Mouse (Mus musculus): ENCODE results near the gene Cfap74. TPM values are rescaled to one million over a fixed set of nuclear protein-coding genes. Genes with fewer than 3 reads are reported as not detected.

Gene Cfap74
- total and polyA plus RNA-seq, 3 experiments = 0.39 to 1.0 TPM; not detected in 1

DNA sequence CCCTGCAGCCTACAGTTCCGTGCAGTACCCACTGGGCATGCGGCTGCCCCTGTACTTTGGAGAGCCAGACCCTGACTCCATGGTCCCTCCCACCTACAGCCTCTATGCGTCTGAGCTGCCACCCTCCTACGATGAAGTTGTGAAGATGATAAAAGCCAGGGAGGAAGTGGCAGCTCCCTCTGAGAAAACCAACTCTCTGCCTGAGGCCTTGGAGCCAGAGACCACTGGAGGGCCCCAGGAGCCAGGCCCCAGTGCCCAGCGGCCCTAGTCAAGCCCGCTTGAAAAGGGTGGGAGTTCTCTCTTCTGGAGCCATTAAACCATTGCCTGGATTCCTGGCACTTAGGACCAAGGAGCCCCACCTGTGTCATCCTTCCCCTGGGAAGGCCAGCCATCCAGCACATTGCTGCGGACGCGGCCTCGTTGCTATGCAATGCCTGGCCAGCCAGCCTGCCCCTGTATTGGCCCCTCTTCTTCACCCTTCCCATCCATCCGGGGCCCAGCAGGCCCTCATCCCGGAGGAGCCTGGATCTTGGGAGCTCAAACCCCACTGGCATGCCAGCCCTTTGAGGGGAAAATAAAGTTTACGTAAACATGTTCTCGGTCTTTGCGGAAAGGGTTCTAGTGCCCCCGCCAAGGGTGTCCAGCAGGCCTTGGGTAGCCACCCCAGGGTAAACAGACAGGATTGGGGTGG lies 61.4 kb downstream of the Cfap74 start:
- no peaks in the 10 kb centered on the region for H3K9me3 ChIP-seq (replicated peaks; ENCODE audit: insufficient read depth, low read length)
- no peak overlapping the region for H3K4me3 ChIP-seq (ENCODE audit: control insufficient read depth in 1 of 2, insufficient read depth in 1 of 2, low read depth in 2 of 2, low read length in 2 of 2)
- TF ChIP-seq CHD2 (IDR thresholded peaks at IDR 0.05; ENCODE audit: low read length) (no peak), POLR2AphosphoS5 (IDR thresholded peaks at IDR 0.05; ENCODE audit: borderline replicate concordance, low read depth, low read length) (no peak), SIN3A (IDR thresholded peaks at IDR 0.05; ENCODE audit: low read length) (no peak), MYC (IDR thresholded peaks at IDR 0.05; ENCODE audit: low read depth, low read length) (no peak), GATA1 (IDR thresholded peaks at IDR 0.05; ENCODE audit: low read depth, low read length) (no peak)
- no peak for DNase-seq (ENCODE audit: low read depth, low spot score)
- no peak overlapping the region for H3K9ac ChIP-seq (ENCODE audit: control insufficient read depth, low read depth, low read length, poor library complexity, severe bottlenecking)
- H3K36me3 ChIP-seq (ENCODE audit: control insufficient read depth in 1 of 2, insufficient read depth in 2 of 2, low read length in 2 of 2) = no peaks in the 10 kb centered on the region
- H3K4me1 ChIP-seq (ENCODE audit: control insufficient read depth in 1 of 2, insufficient read depth in 2 of 2, low read length in 2 of 2) = 0 out of 4 replicates have a peak, but pooled peaks cover 0 to 3% of the 10 kb centered on the region in 2 experiments
- H3K27ac ChIP-seq (ENCODE audit: control insufficient read depth, low read depth, low read length) = no peak overlapping the region
- H3K27me3 ChIP-seq (ENCODE audit: control insufficient read depth in 1 of 2, insufficient read depth in 2 of 2, low read length in 2 of 2) = peaks cover 0 to 1% of the 10 kb centered on the region in 2 experiments; a peak in 3 of 4 replicates
- no peaks in the 10 kb centered on the region for H3K79me2 ChIP-seq (ENCODE audit: control insufficient read depth, insufficient read depth, low read length, poor library complexity)

DNA sequence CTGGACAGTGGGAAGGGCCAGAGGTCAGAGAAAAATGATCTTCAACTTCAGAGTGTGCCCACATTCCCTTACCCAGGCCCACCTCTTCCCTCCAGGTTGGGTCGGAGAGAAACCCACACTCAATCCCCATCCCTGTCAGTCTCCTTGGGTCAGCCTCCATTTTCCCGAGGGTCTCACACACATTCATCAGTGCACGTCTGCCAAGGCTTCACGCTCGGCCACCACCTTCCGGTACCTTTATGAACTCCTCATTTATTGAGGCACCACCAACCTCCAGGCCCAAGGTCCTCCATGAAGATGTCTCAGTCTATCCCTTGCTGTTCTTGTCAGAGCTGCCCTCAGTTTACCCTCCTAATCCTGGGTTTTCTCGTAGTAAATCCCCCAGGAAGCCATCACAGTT lies 62.0 kb downstream of the Cfap74 start:
- H3K79me2 ChIP-seq (ENCODE audit: control insufficient read depth, insufficient read depth, low read length, poor library complexity) = no peaks in the 10 kb centered on the region
- H3K27ac ChIP-seq (ENCODE audit: control insufficient read depth, low read depth, low read length) = no peak overlapping the region
- H3K36me3 ChIP-seq (ENCODE audit: control insufficient read depth in 1 of 2, insufficient read depth in 2 of 2, low read length in 2 of 2) = no peaks in the 10 kb centered on the region
- no peaks in the 10 kb centered on the region for H3K9me3 ChIP-seq (replicated peaks; ENCODE audit: insufficient read depth, low read length)
- no peak for DNase-seq (ENCODE audit: low read depth, low spot score)
- H3K4me1 ChIP-seq (ENCODE audit: control insufficient read depth in 1 of 2, insufficient read depth in 2 of 2, low read length in 2 of 2) = 0 out of 4 replicates have a peak, but pooled peaks cover 0 to 3% of the 10 kb centered on the region in 2 experiments
- TF ChIP-seq ZMIZ1 (IDR thresholded peaks at IDR 0.05; ENCODE audit: low read depth, low read length) = no peak
- TF ChIP-seq KAT2A (conservative IDR thresholded peaks at IDR 0.05; ENCODE audit: low read depth, low read length) = no peak
- no peak for TF ChIP-seq BHLHE40 (IDR thresholded peaks at IDR 0.05; ENCODE audit: borderline replicate concordance, low read depth, low read length)
- no peak for TF ChIP-seq CHD2 (IDR thresholded peaks at IDR 0.05; ENCODE audit: low read length)
- no peak for TF ChIP-seq MXI1 (IDR thresholded peaks at IDR 0.05; ENCODE audit: low read depth, low read length)
- no peak for TF ChIP-seq MEF2A (IDR thresholded peaks at IDR 0.05; ENCODE audit: extremely low read depth, insufficient replicate concordance, low read depth, low read length, poor library complexity, severe bottlenecking)
- no peak overlapping the region for H3K9ac ChIP-seq (ENCODE audit: control insufficient read depth, low read depth, low read length, poor library complexity, severe bottlenecking)
- peaks cover 0 to 1% of the 10 kb centered on the region in 2 experiments; a peak in 3 of 4 replicates for H3K27me3 ChIP-seq (ENCODE audit: control insufficient read depth in 1 of 2, insufficient read depth in 2 of 2, low read length in 2 of 2)
- no peak overlapping the region for H3K4me3 ChIP-seq (ENCODE audit: control insufficient read depth in 1 of 2, insufficient read depth in 1 of 2, low read depth in 2 of 2, low read length in 2 of 2)

DNA sequence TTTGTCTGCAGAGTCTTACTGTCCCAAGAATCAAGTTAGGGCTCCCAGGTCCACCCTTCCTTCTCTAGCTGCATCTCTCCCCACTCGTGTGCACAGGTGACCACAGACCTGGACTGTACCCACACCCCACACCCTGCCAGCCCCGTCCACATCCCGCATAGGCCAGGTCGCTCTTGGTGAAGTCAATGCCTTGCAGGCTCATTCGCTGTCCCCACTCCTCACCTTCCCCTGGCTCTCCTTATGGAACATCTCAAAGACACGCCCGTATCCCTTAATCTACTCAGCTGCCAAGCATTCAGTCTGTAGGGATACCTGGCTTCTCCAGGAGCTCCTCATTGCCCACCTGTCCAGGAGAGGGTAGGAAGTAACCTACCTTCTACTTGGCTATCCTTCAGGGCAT lies 62.4 kb downstream of the Cfap74 start:
- H3K27me3 ChIP-seq (ENCODE audit: control insufficient read depth in 1 of 2, insufficient read depth in 2 of 2, low read length in 2 of 2) = peaks cover 0 to 1% of the 10 kb centered on the region in 2 experiments; a peak in 3 of 4 replicates
- TF ChIP-seq MXI1 (IDR thresholded peaks at IDR 0.05; ENCODE audit: low read depth, low read length) (no peak), POLR2AphosphoS5 (IDR thresholded peaks at IDR 0.05; ENCODE audit: borderline replicate concordance, low read depth, low read length) (no peak), MYC (IDR thresholded peaks at IDR 0.05; ENCODE audit: low read depth, low read length) (no peak), TAL1 (IDR thresholded peaks at IDR 0.05; ENCODE audit: low read length) (no peak), SIN3A (IDR thresholded peaks at IDR 0.05; ENCODE audit: low read length) (no peak), RCOR1 (IDR thresholded peaks at IDR 0.05; ENCODE audit: low read depth, low read length) (no peak), CHD1 (IDR thresholded peaks at IDR 0.05; ENCODE audit: low read depth, low read length) (no peak), JUND (IDR thresholded peaks at IDR 0.05; ENCODE audit: low read depth, low read length) (no peak), TBP (IDR thresholded peaks at IDR 0.05; ENCODE audit: low read depth, low read length) (no peak), USF2 (IDR thresholded peaks at IDR 0.05; ENCODE audit: borderline replicate concordance in 1 of 2, insufficient read depth in 1 of 2, low read depth in 1 of 2, low read length in 2 of 2) (no peak), UBTF (IDR thresholded peaks at IDR 0.05; ENCODE audit: borderline replicate concordance, insufficient read depth, low read depth, low read length) (no peak), POLR2AphosphoS2 (IDR thresholded peaks at IDR 0.05; ENCODE audit: low read length) (no peak)

More for the DNA sequence above, 62.4 kb downstream of the Cfap74 start:
- H3K36me3 ChIP-seq (ENCODE audit: control insufficient read depth in 1 of 2, insufficient read depth in 2 of 2, low read length in 2 of 2) = no peaks in the 10 kb centered on the region
- H3K79me2 ChIP-seq (ENCODE audit: control insufficient read depth, insufficient read depth, low read length, poor library complexity) = no peaks in the 10 kb centered on the region
- 0 out of 4 replicates have a peak, but pooled peaks cover 0 to 3% of the 10 kb centered on the region in 2 experiments for H3K4me1 ChIP-seq (ENCODE audit: control insufficient read depth in 1 of 2, insufficient read depth in 2 of 2, low read length in 2 of 2)
- H3K9ac ChIP-seq (ENCODE audit: control insufficient read depth, low read depth, low read length, poor library complexity, severe bottlenecking) = no peak overlapping the region
- no peak overlapping the region for H3K4me3 ChIP-seq (ENCODE audit: control insufficient read depth in 1 of 2, insufficient read depth in 1 of 2, low read depth in 2 of 2, low read length in 2 of 2)
- no peak overlapping the region for H3K27ac ChIP-seq (ENCODE audit: control insufficient read depth, low read depth, low read length)
- DNase-seq (ENCODE audit: low read depth, low spot score) = no peak
- no peaks in the 10 kb centered on the region for H3K9me3 ChIP-seq (replicated peaks; ENCODE audit: insufficient read depth, low read length)
